Mouse (Mus musculus): ENCODE data around the gene Smarca2.

Gene Smarca2

GRCm38 (mm10) chr19:26769609-26770500 is 165.0 kb downstream of the Smarca2 start:
- DNase-seq (ENCODE audit: extremely low read depth, insufficient read length, low spot score) = no peak

- DNase-seq (ENCODE audit: extremely low read depth, insufficient read length, low spot score) = no peak
Measured at GRCm38 (mm10) chr19:26770592-26770991, 165.7 kb downstream of the Smarca2 start.

- DNase-seq (ENCODE audit: extremely low read depth, insufficient read length, low spot score) = no peak
Measured at GRCm38 (mm10) chr19:26772051-26772583, 167.3 kb downstream of the Smarca2 start.

- no peak for DNase-seq (ENCODE audit: extremely low read depth, insufficient read length, low spot score)
Measured at GRCm38 (mm10) chr19:26776066-26777025, 171.5 kb downstream of the Smarca2 start.

GRCm38 (mm10) chr19:26778199-26778598 is 173.3 kb downstream of the Smarca2 start:
- no peak for DNase-seq (ENCODE audit: extremely low read depth, insufficient read length, low spot score)

GRCm38 (mm10) chr19:26781209-26781608 is 176.4 kb downstream of the Smarca2 start:
- DNase-seq (ENCODE audit: extremely low read depth, insufficient read length, low spot score) = no peak

- DNase-seq (ENCODE audit: extremely low read depth, insufficient read length, low spot score) = no peak
Measured at GRCm38 (mm10) chr19:26788446-26788845, 183.6 kb downstream of the Smarca2 start.

GRCm38 (mm10) chr19:26790386-26791346 is 185.8 kb downstream of the Smarca2 start:
- DNase-seq (ENCODE audit: extremely low read depth, insufficient read length, low spot score) = no peak

- no peak for DNase-seq (ENCODE audit: extremely low read depth, insufficient read length, low spot score)
Measured at GRCm38 (mm10) chr19:26794315-26794714, 189.5 kb downstream of the Smarca2 start.

- DNase-seq (ENCODE audit: extremely low read depth, insufficient read length, low spot score) = no peak
Measured at GRCm38 (mm10) chr19:26796006-26796405, 191.2 kb downstream of the Smarca2 start.

- no peak for DNase-seq (ENCODE audit: extremely low read depth, insufficient read length, low spot score)
Measured at GRCm38 (mm10) chr19:26804401-26804800, 199.6 kb downstream of the Smarca2 start.

- no peak for DNase-seq (ENCODE audit: extremely low read depth, insufficient read length, low spot score)
Measured at GRCm38 (mm10) chr19:26814629-26815028, 209.8 kb downstream of the Smarca2 start.

- DNase-seq (ENCODE audit: extremely low read depth, insufficient read length, low spot score) = no peak
Measured at GRCm38 (mm10) chr19:26817901-26818300, 213.1 kb downstream of the Smarca2 start.

All from 3134 (cell line).